Mouse (Mus musculus) thymus, adult 2 months (tissue): Measurements from ENCODE around the gene Stk24. TPM values are rescaled to one million over a fixed set of nuclear protein-coding genes. Genes with fewer than 3 reads are reported as not detected.

ENCODE experiments used
- DNase-seq: peaks from one replicate; pipeline ENCODE4 v3.0.0; 2021
- H3K27ac ChIP-seq: fragments of 200-500 bp; 2 replicates; pipeline ENCODE4 v1.5.1; 2012; ENCODE audit warnings: low read length, control low read depth; ENCODE audit not compliant: control insufficient read depth, insufficient read depth
- H3K27me3 ChIP-seq: fragments of 200-500 bp; 2 replicates; pipeline ENCODE4 v1.6.1; 2012; ENCODE audit warnings: mild to moderate bottlenecking, low read length, moderate library complexity, mixed read lengths; ENCODE audit not compliant: control insufficient read depth, insufficient read depth
- H3K36me3 ChIP-seq: fragments of 200-500 bp; 2 replicates; pipeline ENCODE4 v1.6.1; 2012; ENCODE audit warnings: mild to moderate bottlenecking, low read length, moderate library complexity; ENCODE audit not compliant: control insufficient read depth, insufficient read depth
- H3K4me1 ChIP-seq: fragments of 200-500 bp; replicated peaks from 2 replicates; pipeline ENCODE4 v1.6.1; 2012; ENCODE audit warnings: low read length; ENCODE audit not compliant: control insufficient read depth, insufficient read depth
- H3K4me3 ChIP-seq: fragments of 200-500 bp; 2 replicates; pipeline ENCODE4 v1.5.1; 2012; ENCODE audit warnings: mild to moderate bottlenecking, low read length, control low read depth, moderate library complexity; ENCODE audit not compliant: control insufficient read depth, insufficient read depth
- CTCF ChIP-seq: fragments of 200-500 bp; IDR thresholded peaks from 2 replicates; pipeline ENCODE4 v1.5.1; 2012; ENCODE audit warnings: mild to moderate bottlenecking, control low read depth, low read length, moderate library complexity, borderline replicate concordance; ENCODE audit not compliant: control insufficient read depth, poor library complexity, insufficient read depth; ENCODE audit errors: extremely low read depth
- POLR2A ChIP-seq: fragments of 200-500 bp; IDR thresholded peaks from 2 replicates; pipeline ENCODE4 v1.6.1; 2012; ENCODE audit warnings: mild to moderate bottlenecking, low read length, control low read depth, moderate library complexity; ENCODE audit not compliant: control insufficient read depth, poor library complexity, insufficient read depth; ENCODE audit errors: extremely low read depth
- WGBS: fragments of 180-500 bp; shearing (Covaris S2); methylation state at CpG from one replicate; pipeline ENCODE4 v1.1.7; 2018; 5-methylcytosine and 5-hydroxymethylcytosine counted together
- polyA plus RNA-seq: library from polyadenylated mRNA; depleted of rRNA; stranded (reverse); fragments of >200 nt; gene quantifications from 2 replicates; pipeline ENCODE4 v1.2.3, GENCODE M21; 2012

Stk24 gene
- polyA plus RNA-seq, 1 experiment: 57.1 TPM

DNA sequence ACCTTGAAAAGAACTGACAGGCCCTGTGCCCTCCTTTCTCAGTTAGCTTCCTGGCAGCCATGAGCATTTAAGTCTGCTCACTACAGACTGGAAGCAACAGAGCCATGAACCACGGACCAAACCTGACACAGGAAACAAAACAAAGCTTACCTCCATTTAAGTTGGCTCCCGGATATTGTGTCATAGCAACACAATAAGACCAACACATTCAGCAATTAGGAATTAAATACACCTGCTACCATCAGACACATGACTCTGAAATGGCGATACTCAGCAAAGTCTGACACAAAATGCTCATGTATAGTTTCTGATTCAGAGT lies 49.8 kb downstream of the Stk24 start:
- no peak for TF ChIP-seq POLR2A
- no peak for TF ChIP-seq CTCF
- WGBS: 76% methylated on average over 3 of the region's 3 CpGs
- H3K4me1 ChIP-seq: peaks cover 28% of the 10 kb centered on the region
- no peak overlapping the region for H3K4me3 ChIP-seq
- no peaks in the 10 kb centered on the region for H3K36me3 ChIP-seq
- no peak for DNase-seq
- no peaks in the 10 kb centered on the region for H3K27me3 ChIP-seq
- H3K27ac ChIP-seq: no peak overlapping the region

- TF ChIP-seq CTCF (no peak), POLR2A (no peak)
- H3K27ac ChIP-seq: no peak overlapping the region
- WGBS: 82% methylated on average over 5 of the region's 5 CpGs
- peaks cover 32% of the 10 kb centered on the region for H3K4me1 ChIP-seq
- no peak for DNase-seq
- no peaks in the 10 kb centered on the region for H3K27me3 ChIP-seq
- H3K36me3 ChIP-seq: no peaks in the 10 kb centered on the region
- no peak overlapping the region for H3K4me3 ChIP-seq
Measured at GRCm38 (mm10) chr14:121329401-121330089, 50.3 kb downstream of the Stk24 start.

DNA sequence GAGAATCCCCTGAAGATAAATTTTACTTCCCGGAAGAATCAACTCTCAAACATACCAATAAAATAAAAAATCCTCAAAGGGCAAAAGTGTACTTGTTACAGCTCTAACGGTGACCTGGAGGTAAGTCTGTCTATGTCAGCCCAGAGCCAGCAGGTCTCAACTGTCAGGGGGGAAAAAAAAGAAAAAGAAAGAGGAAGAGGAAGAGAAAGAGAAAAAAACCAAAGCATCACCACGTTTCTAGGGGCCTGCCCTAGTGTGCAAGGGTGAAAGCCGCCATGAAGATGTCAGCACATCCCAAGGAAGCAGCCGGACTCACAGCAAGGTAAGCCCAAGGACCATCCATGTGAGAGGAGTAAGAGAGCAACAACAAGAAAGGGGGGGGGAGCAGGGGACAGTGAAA lies 50.9 kb downstream of the Stk24 start:
- peaks cover 34% of the 10 kb centered on the region for H3K4me1 ChIP-seq
- H3K36me3 ChIP-seq: no peaks in the 10 kb centered on the region
- WGBS: 47% methylated on average over 5 of the region's 5 CpGs
- no peak for DNase-seq
- no peak for TF ChIP-seq POLR2A
- TF ChIP-seq CTCF: no peak
- H3K27ac ChIP-seq: no peak overlapping the region
- H3K4me3 ChIP-seq: no peak overlapping the region
- no peaks in the 10 kb centered on the region for H3K27me3 ChIP-seq

DNA sequence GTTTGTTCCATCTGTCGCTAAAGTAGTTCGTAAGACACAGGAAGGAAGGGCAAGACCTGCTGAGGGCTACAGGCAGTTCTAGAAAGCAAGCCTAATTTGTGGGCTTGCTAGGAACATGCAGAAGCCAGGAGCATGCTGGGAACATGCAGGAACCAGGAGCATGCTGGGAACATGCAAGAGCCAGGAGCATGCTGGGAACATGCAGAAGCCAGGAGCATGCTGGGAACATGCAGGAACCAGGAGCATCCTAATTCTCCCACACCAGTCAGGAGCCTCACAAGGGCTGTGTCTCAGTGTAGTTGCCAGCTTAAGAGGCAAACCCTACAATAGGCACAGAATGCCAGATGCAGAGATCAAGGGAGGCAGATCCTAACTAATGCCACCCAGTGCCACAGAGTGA lies 53.4 kb downstream of the Stk24 start:
- Histone ChIP-seq H3K27ac (no peak overlapping the region), H3K4me3 (no peak overlapping the region), H3K27me3 (no peaks in the 10 kb centered on the region), H3K4me1 (peaks cover 42% of the 10 kb centered on the region), H3K36me3 (no peaks in the 10 kb centered on the region)
- TF ChIP-seq POLR2A (no peak), CTCF (no peak)
- 38% methylated on average over 2 of the region's 2 CpGs for WGBS
- no peak for DNase-seq

DNA sequence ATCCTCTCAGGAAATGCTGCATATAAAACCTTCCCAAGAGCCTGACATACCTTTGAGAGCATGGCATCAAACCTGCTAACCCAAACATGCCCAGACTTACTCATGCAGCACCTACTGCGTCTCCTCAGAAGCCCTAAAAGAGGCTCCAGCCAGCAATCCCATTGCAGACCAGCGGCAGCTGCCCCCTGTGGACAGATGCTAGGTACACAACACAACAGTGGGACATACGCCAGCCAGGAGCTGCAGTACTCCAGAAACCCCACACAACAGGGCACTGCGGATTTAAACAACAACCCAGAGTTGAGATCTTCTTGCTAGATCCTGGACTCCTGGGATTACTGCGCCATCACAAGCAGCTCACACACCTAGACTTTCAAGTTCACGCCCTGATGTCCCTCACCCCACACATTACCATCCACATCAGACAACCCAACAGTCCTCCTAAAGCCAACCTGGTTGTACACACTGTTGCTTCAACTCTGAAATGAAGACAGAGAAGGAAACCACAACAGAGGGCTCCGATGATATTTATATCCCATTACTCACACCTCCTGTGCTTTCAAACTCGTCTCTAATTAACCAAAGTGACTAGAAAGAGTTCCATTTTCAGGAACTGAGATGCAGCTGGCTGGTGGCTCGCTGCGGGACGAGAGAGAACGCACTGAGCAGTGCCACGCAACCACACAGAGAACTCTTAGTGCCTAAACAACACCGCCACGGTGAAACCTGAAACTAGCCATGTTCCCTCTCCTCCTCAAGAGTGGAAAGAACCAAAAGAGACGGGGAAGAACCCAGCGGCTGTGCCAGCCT lies 55.1 kb downstream of the Stk24 start:
- Histone ChIP-seq H3K36me3 (no peaks in the 10 kb centered on the region), H3K4me3 (no peak overlapping the region), H3K27me3 (no peaks in the 10 kb centered on the region), H3K4me1 (peaks cover 40% of the 10 kb centered on the region), H3K27ac (no peak overlapping the region)
- TF ChIP-seq POLR2A (no peak), CTCF (no peak)
- WGBS: 18% methylated on average over 17 of the region's 17 CpGs
- DNase-seq: no peak

GRCm38 (mm10) chr14:121322641-121323040 lies 57.2 kb downstream of the Stk24 start:
- DNase-seq: no peak
- Histone ChIP-seq H3K27me3 (no peaks in the 10 kb centered on the region), H3K27ac (no peak overlapping the region), H3K4me1 (peaks cover 36% of the 10 kb centered on the region), H3K4me3 (no peak overlapping the region), H3K36me3 (no peaks in the 10 kb centered on the region)
- 91% methylated on average over 7 of the region's 7 CpGs for WGBS
- no peak for TF ChIP-seq POLR2A

DNA sequence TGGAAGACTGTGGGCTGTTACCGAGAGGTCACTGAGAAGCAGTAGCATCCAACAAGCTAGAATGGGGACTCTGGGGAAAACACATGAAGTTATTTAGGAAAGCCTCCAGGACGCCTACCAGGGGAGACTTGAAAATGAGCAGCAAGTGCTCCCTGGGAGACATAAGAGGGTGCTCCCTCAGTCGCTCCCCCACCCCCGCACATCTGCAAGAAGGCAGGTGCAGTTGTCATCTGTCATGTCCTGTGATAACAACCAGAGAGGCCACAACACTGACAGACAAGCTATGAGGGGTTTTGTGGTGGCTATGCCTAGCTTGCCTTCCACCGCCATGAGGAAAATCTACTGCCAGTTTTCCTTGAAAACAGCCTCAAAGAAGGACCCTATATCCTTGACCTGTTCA lies 57.7 kb downstream of the Stk24 start:
- WGBS: 83% methylated on average over 5 of the region's 5 CpGs
- no peaks in the 10 kb centered on the region for H3K27me3 ChIP-seq
- H3K4me1 ChIP-seq: peaks cover 32% of the 10 kb centered on the region
- no peak for DNase-seq
- TF ChIP-seq POLR2A (no peak), CTCF (no peak)
- no peak overlapping the region for H3K27ac ChIP-seq
- no peaks in the 10 kb centered on the region for H3K36me3 ChIP-seq
- H3K4me3 ChIP-seq: no peak overlapping the region
